Mouse (Mus musculus): ENCODE measurements around the gene Foxo3.

Gene Foxo3

DNA sequence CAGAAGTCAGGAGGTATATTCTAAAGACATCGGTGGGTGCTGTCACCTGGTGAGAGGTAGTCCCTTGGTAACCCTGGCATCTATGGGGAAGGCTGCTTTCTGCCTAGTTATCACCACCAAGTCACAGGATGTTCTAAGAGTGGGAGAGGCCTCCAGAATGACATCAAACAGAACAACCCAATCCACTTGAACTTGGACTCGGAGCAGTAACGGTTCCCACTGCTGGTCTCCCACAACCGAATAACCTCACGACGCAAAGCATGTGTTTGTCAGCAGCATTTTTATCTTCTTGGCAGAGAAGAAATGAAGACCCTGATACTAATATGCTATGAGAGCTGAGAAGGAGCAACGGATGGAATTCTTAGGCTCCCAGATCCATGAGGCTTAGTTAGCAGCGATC, 87.5 kb downstream of the Foxo3 start:
- DNase-seq (ENCODE audit: low read depth, low spot score), result no peak

DNA sequence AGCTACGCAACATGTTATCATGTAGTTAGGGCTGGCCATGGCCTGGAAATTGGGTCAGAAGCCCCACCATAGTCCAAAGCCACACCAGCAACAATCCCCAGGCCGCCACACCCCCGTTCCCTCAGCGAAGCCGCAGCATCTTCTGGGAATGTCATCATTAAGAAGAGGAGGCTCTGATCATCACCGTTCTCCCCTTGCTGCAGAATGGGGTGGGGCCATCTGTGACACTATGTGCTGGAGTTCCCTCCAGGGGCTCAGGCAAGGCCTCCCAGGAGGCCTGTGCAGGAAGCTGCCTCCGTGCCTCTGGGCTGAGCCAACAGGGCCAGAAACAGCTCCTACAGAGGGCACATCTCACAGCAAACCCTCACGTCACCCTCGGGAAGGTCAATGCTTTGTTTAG, 88.5 kb downstream of the Foxo3 start:
- DNase-seq (ENCODE audit: low read depth, low spot score), result no peak

DNA sequence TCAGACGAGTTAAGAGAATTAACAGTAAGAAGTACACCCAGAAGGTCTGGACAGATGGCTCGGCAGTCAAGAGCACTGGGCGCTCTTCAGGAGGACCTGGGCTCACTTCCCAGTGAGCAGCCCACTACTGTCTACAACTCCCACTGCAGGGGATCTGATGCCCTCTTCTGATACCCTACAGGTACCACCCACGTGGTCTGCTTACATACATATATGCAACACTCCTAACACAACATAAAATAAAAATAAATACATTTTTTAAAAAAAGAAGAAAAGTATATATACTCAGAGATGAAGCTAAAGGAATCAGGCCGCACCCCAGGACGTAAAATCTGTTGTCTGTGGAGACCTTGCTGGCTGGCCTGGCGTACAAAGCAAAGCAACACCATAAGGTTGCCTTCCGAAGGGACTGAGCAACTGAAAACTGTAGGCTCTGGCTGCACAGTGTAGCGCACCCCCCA, 89.6 kb downstream of the Foxo3 start:
- no peak for DNase-seq (ENCODE audit: low read depth, low spot score)

DNA sequence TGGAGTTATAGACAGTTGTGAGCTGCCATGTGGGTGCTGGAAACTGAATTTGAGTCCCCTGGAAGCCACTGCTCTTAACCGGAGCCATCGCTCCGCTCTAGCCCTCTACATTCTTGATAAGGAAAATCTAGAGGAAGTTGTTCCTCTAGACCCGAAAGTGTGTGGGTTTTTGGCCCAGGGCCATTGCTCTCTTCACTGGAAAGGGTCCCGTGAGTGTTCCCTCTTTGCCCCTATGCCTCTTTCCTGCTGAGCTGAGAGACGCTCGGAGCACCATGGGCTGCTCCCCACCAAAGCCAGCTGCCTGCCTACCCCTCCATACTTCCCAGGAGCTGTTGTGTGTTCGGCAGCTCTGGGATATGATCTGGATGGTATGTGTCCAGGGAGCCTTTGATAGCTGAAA, 96.2 kb downstream of the Foxo3 start:
- no peak for DNase-seq (ENCODE audit: low read depth, low spot score)

DNA sequence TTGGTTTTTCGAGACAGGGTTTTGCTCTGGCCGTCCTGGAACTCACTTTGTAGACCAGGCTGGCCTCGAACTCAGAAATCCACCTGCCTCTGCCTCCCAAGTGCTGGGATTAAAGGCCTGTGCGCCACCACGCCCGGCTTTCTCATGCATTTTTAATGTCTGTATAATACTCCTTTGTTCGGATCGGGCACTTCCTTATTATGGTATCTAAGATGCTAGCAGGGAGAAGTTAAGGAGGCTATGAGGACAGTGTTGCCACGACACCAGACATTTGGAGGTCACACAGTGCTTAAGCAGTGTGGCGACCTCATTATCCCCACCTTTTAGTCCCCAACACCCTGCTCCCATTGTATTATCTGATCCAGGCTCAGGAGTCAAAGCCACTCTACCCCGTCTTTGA, 97.8 kb downstream of the Foxo3 start:
- DNase-seq (ENCODE audit: low read depth, low spot score), result no peak

DNA sequence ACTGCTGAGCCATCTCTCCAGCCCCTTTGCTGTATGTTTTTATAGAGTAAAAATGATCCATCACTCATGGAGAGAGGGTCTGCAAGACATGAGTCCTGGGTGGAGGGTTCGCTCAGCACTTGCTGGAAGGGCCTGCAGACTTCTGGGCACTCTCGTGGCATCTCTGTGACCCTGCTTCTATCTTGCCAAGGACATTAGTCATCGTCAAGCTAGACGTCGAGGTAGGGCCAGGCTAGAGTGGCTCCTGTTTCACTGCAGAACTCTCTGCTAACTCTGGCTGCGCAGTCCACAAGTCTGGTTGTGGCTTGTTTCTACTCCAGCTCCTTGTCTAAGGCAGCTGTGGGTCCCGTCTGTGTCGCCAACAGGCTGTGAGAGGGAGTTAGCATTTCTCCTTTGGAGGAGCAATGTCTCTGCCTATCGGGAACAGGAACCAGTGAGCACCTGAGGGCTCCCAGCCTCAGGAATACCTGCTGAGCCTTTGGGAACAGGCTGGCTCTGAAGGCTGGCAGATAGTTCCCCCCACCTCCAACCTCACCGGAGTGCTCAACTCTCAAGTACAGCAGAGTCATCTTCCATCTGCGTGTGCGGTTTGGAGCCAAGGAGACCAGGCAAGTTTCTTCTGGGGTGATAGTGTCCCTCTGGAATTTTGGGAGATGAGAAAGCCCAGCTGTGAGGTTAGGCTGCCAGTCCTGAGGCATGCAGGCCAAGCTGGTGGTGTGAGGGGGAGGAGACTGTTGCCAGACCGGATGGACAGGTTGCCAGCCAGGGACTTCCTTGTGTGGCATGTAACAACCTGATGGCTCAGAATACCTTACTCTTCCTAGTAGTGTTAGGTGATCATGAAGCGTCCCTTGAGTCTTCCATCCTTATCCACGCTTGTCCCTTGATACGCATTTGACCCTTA, 98.5 kb downstream of the Foxo3 start:
- DNase-seq (ENCODE audit: low read depth, low spot score), result no peak

DNA sequence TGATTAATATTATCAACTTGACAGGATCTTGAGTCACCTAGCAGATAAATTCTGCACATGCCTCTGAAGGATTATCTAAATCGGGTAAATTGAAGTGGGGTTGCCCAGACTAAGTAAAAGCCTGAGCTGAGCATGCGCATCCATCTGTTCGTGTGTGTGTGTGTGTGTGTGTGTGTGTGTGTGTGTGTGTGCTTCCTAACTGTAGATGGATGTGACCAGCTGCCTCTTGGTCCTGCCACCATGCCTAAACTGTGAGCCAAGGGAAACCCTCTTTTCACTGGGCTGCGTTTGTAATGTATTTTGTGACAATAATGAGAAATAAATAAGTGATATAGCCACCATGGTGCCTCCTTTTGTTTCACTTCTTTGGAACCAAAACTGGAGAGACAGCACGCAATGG, 102.3 kb downstream of the Foxo3 start:
- no peak for DNase-seq (ENCODE audit: low read depth, low spot score)

DNA sequence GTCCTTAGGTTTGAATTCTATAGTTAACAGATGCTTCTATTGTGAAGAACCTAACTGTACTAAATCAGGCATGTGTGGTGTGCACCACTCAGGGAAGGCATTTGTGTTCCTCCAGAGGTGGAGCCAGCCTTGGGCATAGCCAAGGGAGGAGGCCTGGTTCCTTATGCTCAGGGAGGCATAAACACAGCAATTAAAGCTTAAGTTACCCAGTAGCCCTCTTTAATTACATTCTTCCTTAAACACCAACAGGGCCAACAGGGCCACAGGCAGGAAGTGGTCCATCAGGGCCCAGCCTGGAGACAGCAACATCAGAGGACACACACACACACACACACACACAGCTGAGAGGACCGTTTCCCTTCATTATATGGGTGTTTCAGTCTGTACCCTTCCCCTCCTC, 102.7 kb downstream of the Foxo3 start:
- DNase-seq (ENCODE audit: low read depth, low spot score), result no peak

DNA sequence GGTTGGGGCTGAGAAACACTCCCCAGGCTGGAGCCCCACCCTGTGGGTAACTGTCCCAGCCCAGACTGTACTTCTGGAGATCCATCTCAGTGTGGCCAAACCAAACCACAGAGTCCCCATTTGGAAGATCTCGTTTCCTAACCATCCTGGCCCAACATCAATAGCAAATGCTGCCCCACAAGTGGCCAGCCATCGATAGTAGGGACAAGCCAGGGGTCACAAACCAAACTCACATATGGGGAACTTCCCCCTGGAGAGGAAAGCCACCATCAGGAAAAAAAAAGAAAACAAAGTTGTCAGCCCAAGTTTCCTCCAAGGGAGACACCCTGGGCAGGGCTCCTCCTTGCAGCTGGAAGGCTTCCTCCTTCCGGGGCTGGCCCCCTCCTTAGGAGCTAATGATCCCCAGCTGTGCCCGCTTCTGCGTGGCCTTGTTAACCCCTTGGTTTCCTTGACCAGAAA, 105.6 kb downstream of the Foxo3 start:
- no peak for DNase-seq (ENCODE audit: low read depth, low spot score)

DNA sequence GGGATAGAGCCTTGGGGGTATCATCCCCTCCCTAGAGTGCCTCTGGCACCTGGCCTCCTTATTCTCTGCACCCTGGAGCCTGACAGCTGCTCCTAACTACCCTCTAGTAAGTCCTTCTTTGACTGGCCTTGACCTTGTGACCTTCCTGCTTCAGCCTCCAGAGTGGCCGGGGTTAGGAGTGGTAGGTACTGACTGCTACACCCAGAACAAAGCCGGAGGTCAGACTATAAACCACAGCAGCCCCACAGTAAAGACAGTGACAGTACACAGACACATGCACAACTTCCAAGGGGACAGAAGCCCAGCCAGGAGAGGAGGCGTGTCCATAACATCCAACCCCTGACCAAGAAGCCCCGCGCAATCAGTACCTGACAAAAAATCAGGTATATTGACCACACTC, 106.4 kb downstream of the Foxo3 start:
- no peak for DNase-seq (ENCODE audit: low read depth, low spot score)

DNA sequence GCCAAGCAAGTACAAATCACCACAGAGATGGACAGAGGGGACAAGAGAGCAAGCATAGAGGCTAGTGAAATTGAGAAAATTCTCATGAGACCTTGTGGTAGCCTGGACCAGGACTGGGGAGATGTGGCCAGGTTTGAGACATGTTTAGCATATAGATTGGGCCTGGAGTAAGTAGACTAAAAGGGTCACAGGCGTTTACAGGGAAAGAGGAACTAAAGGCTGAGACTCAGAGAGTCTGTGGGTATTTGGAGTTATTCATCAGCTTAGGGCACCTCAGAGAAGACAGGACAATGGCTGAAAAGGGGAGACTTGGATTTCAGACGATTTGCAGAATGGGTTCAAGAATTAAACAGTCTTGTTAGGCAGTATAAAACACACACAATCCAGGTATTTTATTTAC, 121.8 kb downstream of the Foxo3 start:
- DNase-seq (ENCODE audit: low read depth, low spot score), result no peak

DNA sequence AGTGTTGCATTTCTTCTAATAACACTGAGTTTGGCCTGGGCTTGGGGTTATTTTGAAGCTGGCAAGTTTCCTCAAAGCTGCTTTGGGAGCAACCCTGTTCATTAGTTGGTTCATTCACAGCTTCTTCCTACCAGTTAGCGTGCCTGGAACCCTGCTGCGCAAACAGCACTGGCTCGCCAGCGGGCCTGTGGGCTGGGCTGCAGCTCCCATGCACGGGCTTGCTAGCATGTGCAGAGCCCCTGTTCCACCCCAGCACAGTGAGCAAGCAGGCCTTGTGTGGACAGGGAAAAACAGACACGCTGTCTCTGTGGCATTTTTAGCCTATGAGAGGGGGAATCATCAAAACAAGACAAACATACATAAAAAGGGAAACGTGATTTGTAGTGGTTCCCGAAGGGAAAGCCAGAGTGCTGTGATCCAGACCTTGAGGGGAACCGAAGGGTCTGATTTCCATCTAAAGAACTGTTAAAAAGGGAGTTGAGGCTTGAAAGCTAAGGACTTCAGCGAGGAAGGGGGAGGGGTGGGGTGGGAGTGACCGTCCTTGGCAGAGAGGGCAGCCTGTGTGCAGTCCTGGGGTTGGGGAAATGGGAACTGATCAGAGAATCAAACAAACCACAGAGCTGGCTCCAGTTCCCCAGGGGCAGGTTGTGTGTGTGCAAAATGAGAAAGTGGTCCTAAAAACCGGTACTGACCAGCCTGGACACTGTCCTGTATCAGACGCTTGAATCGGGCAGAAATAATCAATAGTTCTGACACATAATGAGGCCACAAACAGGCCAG, 123.9 kb downstream of the Foxo3 start:
- no peak for DNase-seq (ENCODE audit: low read depth, low spot score)

DNA sequence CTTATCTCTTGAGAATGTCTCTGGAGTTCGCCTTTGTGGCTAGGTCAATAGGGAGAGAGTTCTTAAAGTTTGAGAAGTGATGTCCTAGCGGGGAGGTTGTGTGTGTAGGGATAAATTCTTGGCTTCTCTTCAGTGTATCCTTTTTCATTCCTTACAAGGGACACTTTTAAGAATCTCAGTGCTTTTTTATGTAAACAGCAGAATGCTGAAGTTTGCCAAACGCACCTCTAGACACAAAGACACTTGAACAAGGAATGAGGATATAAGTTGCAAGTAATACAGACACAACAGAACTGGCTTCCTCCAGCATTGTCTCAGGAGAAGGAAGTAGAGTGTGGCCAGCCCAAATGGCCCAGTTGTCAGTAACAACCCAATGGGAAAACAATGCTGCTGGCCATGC, 126.8 kb downstream of the Foxo3 start:
- no peak for DNase-seq (ENCODE audit: low read depth, low spot score)

DNA sequence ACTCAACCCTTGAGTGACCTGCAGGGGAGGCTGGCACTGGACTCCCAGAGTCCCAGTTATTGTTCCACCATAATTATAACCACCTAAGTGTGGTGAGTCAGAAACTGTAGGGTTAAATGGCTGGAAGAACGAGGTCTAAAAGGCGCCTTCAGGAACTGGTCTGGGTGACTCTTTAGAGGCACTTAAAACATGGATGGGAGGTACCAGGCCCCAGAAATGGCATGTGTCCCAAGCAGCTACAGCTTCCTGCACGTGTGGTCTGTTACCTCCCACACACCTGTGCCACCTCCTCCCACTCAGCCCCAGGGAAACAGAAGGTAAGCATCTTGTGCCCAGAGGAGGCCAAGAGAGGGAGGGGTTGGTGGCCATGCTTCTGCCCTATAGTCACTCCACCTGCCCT, 128.2 kb downstream of the Foxo3 start:
- no peak for DNase-seq (ENCODE audit: low read depth, low spot score)

DNA sequence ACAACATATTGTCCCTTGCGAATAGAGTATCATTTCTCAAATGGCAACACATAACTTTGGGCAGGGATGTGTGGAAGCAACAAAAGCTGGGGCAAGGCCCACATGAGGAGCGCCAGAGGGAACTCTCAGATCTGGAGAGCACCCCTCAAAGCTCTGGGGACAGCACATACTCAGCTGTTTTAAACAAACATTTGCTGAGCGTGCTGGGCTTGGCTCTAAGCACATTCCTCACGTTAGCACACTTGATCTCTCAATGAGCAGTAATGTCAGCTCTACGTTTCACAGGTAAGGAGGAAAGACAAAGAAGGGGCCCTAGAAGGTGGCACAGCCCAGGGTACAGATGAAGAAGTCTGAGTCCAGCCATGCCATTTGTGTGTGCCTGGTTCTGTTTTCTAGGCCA, 131.3 kb downstream of the Foxo3 start:
- no peak for DNase-seq (ENCODE audit: low read depth, low spot score)

DNA sequence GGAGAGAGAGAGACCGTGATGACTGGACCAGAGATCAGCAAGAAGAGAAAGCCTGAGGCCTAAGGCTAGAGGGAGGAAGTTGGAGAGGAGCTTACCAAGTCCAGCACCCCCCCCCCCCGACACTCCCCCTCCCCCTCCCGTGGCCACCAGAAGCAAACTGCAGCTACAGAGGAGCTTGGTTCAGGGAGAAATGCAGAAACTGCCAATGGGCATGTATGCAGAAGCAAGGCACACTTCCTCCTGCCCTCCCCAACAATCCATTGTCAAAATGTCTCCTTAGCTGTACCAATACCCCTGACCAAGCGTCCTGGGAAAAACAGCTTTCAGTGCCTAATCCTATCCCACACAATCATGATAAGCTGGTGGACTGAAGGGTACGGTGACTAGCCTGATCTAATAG, 131.8 kb downstream of the Foxo3 start:
- no peak for DNase-seq (ENCODE audit: low read depth, low spot score)

DNA sequence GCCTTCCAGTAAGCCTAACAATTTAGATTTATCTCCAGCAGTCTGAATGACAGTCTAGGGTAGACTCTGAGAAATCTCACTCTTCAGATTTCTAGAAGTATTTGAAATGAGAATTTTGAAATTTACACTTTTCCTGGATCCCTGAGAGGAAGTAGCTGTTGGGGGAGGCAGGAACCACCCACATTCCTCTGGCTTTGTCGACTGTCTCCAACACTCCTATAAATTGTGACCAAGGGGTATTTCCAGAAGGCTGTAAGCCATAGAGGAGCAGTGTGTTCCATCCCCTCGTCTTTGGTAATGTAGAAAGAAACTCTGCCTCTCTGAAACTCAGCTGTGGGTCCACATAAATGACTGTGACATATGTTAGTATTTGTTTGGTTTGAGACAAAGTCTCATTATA, 132.4 kb downstream of the Foxo3 start:
- DNase-seq (ENCODE audit: low read depth, low spot score), result no peak

DNA sequence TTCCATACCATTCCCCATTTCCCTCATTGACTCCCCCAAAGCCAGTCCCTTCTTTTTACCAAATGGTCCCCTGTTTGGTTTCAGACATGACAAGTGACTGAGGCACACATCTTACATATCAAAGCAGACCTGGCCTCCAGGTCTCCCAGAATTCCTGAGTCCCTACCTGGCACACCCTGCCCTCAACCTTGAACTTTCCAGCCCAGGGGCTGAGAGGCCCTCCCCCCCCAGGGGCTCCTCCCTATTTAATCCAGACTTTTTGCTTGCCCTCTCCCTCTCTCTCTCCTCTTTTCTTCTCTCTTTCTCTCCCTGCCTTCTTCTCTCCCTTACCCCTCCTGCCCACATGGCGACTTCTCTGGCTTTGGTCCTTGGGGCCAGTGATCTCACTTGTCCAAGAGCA, 133.8 kb downstream of the Foxo3 start:
- DNase-seq (ENCODE audit: low read depth, low spot score), result no peak

DNA sequence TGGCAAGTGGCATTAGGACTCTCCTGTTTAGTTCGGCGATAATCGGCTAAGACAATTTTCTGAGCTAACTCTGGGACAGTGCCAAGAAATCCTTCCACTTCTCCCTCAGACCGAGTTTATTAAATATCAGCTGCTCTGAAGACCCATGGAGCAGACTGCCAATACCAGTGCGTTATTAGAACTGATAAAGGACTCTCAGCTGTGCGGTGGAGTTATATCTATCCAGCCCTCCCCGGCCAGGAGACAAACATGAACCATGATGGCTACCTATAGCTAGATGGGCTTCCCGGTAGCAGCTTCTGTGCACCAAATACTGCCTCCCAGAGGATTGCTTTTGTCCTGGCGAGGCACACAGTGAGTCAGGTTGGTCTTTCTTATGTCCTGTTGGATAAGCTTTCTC, 134.5 kb downstream of the Foxo3 start:
- no peak for DNase-seq (ENCODE audit: low read depth, low spot score)

DNA sequence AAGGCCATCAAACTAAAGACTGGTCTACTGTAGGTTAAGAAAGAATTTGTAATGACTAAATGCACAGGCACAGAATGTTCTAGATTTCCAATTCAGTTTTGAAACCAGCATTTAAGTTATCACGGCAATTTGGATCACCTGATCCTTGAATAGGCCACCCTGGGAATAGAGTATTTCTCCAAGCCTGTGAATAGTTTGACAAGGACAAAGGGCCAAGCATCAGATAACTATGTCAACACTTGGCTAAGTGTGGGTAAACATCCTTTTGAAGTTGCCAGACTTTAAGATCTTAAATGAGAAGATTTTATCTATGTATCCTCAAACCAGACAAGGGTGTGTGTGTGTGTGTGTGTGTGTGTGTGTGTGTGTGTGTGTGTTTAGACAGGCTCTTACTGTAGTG, 136.8 kb downstream of the Foxo3 start:
- no peak for DNase-seq (ENCODE audit: low read depth, low spot score)

DNA sequence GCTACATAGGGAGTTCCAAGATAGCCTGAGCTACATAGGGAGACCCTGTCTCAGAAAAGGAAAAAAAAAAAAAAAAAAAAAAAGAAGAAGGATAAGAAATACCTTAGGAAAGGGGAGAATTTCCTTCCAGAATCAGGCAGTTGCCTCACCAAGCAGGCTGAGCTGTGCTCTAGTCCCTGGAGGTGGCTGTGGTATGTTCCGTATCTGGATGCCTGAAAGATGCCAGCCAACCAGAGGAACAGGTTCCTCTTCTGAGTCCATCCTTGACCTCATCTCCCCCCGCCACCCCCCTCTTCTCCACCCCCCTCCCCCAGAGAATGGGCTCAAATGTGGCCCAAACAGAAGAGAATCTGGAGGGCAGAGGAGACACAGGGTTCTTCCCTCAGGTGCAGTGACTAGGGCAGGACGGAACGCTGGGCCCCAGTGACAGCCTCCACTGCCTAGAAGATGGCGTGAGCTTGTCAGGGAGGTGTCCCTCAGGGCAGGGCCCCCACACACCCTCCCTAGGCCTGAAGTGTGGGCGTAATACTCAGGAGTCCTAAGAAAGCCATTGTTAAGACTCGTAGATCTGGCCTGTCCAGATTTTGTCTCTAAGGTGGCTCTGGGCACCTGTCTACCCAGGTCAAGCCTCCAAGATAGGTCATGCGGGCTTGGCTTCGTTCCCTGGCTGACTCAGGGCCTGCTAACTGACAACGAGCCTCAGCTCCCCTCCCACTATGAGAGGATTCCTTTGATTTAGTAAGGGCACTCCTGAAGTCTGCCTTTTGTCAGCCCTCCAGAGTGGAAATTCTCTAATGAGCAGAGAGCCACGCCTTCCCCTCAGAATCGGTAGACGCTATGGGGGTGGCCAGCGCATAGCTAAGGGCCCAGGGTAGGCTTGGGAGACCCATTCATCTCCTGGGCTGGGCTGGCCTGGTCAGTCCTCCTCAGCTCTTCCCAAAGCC, 141.5 kb downstream of the Foxo3 start:
- DNase-seq (ENCODE audit: low read depth, low spot score), result no peak

Data from CD4-positive, CD25-positive, alpha-beta regulatory T cell, adult 2 months (primary cell).